Mouse (Mus musculus): Measurements from ENCODE around the gene Ccnf. TPM values are rescaled to one million over a fixed set of nuclear protein-coding genes. Genes with fewer than 3 reads are reported as not detected.

The Ccnf gene
- total and polyA plus RNA-seq, 2 experiments, result 3.0 to 5.5 TPM

GRCm38 (mm10) chr17:24204846-24205245, 46.4 kb downstream of the Ccnf start:
- peaks cover 22% of the 10 kb centered on the region; the same call in 1 of the 2 replicates for H3K79me2 ChIP-seq (ENCODE audit: control insufficient read depth, insufficient read depth, low read length)
- DNase-seq (ENCODE audit: extremely low read depth, low read depth, low spot score), result peak; percentile 70

GRCm38 (mm10) chr17:24203611-24204534, 47.4 kb downstream of the Ccnf start:
- Histone ChIP-seq H3K9ac (ENCODE audit: low read depth, low read length) (no peak overlapping the region), H3K4me3 (ENCODE audit: insufficient read depth, low read depth, low read length) (no peak overlapping the region), H3K27me3 (ENCODE audit: control insufficient read depth, insufficient read depth, low read length) (no peaks in the 10 kb centered on the region), H3K79me2 (ENCODE audit: control insufficient read depth, insufficient read depth, low read length) (peaks cover 32% of the 10 kb centered on the region; the same call in 1 of the 2 replicates), H3K36me3 (ENCODE audit: control insufficient read depth, insufficient read depth, low read length) (no peaks in the 10 kb centered on the region), H3K27ac (replicated peaks; ENCODE audit: insufficient read depth, low read depth, low read length) (no peak overlapping the region; the same call in 1 of the 2 replicates), H3K4me1 (ENCODE audit: control insufficient read depth, insufficient read depth, low read length) (peaks cover 31% of the 10 kb centered on the region)
- TF ChIP-seq POLR2A (IDR thresholded peaks at IDR 0.05; ENCODE audit: extremely low read depth, insufficient read depth, low read length), result no peak
- TF ChIP-seq CTCF (IDR thresholded peaks at IDR 0.05; ENCODE audit: low read depth, low read length), result no peak
- DNase-seq (ENCODE audit: extremely low read depth, low read depth, low spot score), result peak; percentile 53
- 30% methylated on average over 3 of the region's 3 CpGs for WGBS

More at GRCm38 (mm10) chr17:24204846-24205245, 46.4 kb downstream of the Ccnf start:
- Histone ChIP-seq H3K27ac (replicated peaks; ENCODE audit: insufficient read depth, low read depth, low read length) (peak overlapping the region; percentile 72), H3K9ac (ENCODE audit: low read depth, low read length) (peak overlapping the region; percentile 95), H3K4me3 (ENCODE audit: insufficient read depth, low read depth, low read length) (peak overlapping the region; percentile 82), H3K27me3 (ENCODE audit: control insufficient read depth, insufficient read depth, low read length) (no peaks in the 10 kb centered on the region), H3K4me1 (ENCODE audit: control insufficient read depth, insufficient read depth, low read length) (peaks cover 29% of the 10 kb centered on the region), H3K36me3 (ENCODE audit: control insufficient read depth, insufficient read depth, low read length) (no peaks in the 10 kb centered on the region)
- 3% methylated on average over 7 of the region's 7 CpGs for WGBS
- TF ChIP-seq POLR2A (IDR thresholded peaks at IDR 0.05; ENCODE audit: extremely low read depth, insufficient read depth, low read length) (no peak), CTCF (IDR thresholded peaks at IDR 0.05; ENCODE audit: low read depth, low read length) (no peak)

- Histone ChIP-seq H3K36me3 (ENCODE audit: control insufficient read depth, insufficient read depth, low read length) (no peaks in the 10 kb centered on the region), H3K27me3 (ENCODE audit: control insufficient read depth, insufficient read depth, low read length) (no peaks in the 10 kb centered on the region), H3K27ac (replicated peaks; ENCODE audit: insufficient read depth, low read depth, low read length) (no peak overlapping the region), H3K4me1 (ENCODE audit: control insufficient read depth, insufficient read depth, low read length) (peaks cover 23% of the 10 kb centered on the region), H3K4me3 (ENCODE audit: insufficient read depth, low read depth, low read length) (no peak overlapping the region), H3K79me2 (ENCODE audit: control insufficient read depth, insufficient read depth, low read length) (peaks cover 34% of the 10 kb centered on the region; the same call in 1 of the 2 replicates), H3K9ac (ENCODE audit: low read depth, low read length) (no peak overlapping the region)
- DNase-seq (ENCODE audit: extremely low read depth, low read depth, low spot score), result no peak
- 94% methylated on average over 4 of the region's 4 CpGs for WGBS
- TF ChIP-seq POLR2A (IDR thresholded peaks at IDR 0.05; ENCODE audit: extremely low read depth, insufficient read depth, low read length) (no peak), CTCF (IDR thresholded peaks at IDR 0.05; ENCODE audit: low read depth, low read length) (no peak)
Observed at GRCm38 (mm10) chr17:24203068-24203467, 48.2 kb downstream of the Ccnf start.

GRCm38 (mm10) chr17:24201092-24201491, 50.2 kb downstream of the Ccnf start:
- no peak overlapping the region for H3K4me3 ChIP-seq (ENCODE audit: insufficient read depth, low read depth, low read length)
- H3K27ac ChIP-seq (replicated peaks; ENCODE audit: insufficient read depth, low read depth, low read length), result no peak overlapping the region
- peaks cover 19% of the 10 kb centered on the region for H3K4me1 ChIP-seq (ENCODE audit: control insufficient read depth, insufficient read depth, low read length)
- H3K36me3 ChIP-seq (ENCODE audit: control insufficient read depth, insufficient read depth, low read length), result no peaks in the 10 kb centered on the region
- DNase-seq (ENCODE audit: extremely low read depth, low read depth, low spot score), result no peak
- H3K79me2 ChIP-seq (ENCODE audit: control insufficient read depth, insufficient read depth, low read length), result peaks cover 31% of the 10 kb centered on the region; the same call in 1 of the 2 replicates
- H3K9ac ChIP-seq (ENCODE audit: low read depth, low read length), result no peak overlapping the region
- no peaks in the 10 kb centered on the region for H3K27me3 ChIP-seq (ENCODE audit: control insufficient read depth, insufficient read depth, low read length)
- TF ChIP-seq POLR2A (IDR thresholded peaks at IDR 0.05; ENCODE audit: extremely low read depth, insufficient read depth, low read length) (no peak), CTCF (IDR thresholded peaks at IDR 0.05; ENCODE audit: low read depth, low read length) (no peak)
- WGBS, result 90% methylated on average over 4 of the region's 4 CpGs

- Histone ChIP-seq H3K4me3 (ENCODE audit: insufficient read depth, low read depth, low read length) (no peak overlapping the region), H3K4me1 (ENCODE audit: control insufficient read depth, insufficient read depth, low read length) (peaks cover 12% of the 10 kb centered on the region), H3K27me3 (ENCODE audit: control insufficient read depth, insufficient read depth, low read length) (no peaks in the 10 kb centered on the region), H3K36me3 (ENCODE audit: control insufficient read depth, insufficient read depth, low read length) (no peaks in the 10 kb centered on the region), H3K9ac (ENCODE audit: low read depth, low read length) (no peak overlapping the region; the same call in 1 of the 2 replicates), H3K79me2 (ENCODE audit: control insufficient read depth, insufficient read depth, low read length) (peaks cover 27% of the 10 kb centered on the region; the same call in 1 of the 2 replicates), H3K27ac (replicated peaks; ENCODE audit: insufficient read depth, low read depth, low read length) (no peak overlapping the region)
- no peak for DNase-seq (ENCODE audit: extremely low read depth, low read depth, low spot score)
- TF ChIP-seq CTCF (IDR thresholded peaks at IDR 0.05; ENCODE audit: low read depth, low read length), result no peak
- no peak for TF ChIP-seq POLR2A (IDR thresholded peaks at IDR 0.05; ENCODE audit: extremely low read depth, insufficient read depth, low read length)
- 80% methylated on average over 4 of the region's 4 CpGs for WGBS
Observed at GRCm38 (mm10) chr17:24199741-24200140, 51.5 kb downstream of the Ccnf start.
